Mouse (Mus musculus): ENCODE results near the gene Senp1.

DNA sequence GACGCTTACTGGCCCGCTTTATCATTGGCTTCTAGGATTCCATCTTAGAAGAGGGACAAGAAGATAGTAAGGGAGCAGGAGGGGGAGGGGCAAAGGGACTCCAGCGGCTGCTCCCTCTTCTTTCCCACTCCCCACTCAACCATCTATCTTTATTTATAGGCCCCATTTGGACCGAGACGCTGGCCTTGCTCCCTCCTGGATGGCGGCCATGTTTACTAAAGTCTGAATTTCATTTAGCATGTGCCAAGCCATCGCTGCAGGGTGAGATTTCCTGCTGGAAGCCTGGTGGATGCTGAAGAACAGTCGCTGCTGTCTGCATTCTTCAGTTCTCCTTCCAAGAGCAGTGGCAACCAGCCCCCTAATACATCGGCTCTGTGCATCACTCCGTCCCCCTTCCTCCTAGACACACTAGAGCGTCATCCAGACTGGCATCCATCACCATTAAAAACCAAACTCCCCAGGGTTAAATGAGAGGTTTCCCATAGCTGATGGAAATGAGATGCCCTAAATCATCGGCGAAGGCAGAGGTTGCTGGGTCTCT lies 96.8 kb downstream of the Senp1 start:
- TF ChIP-seq POLR2AphosphoS5 (IDR thresholded peaks at IDR 0.05; ENCODE audit: insufficient replicate concordance, low read depth, low read length) (no peak), CTCF (IDR thresholded peaks at IDR 0.05; ENCODE audit: low read depth, low read length) (no peak)
